Mouse (Mus musculus) kidney, adult 9 months (tissue): Measurements from ENCODE around the gene Cacng2.

Experiments used
- DNase-seq: peaks from one replicate; pipeline ENCODE4 v3.0.0; 2022

The Cacng2 gene

GRCm38 (mm10) chr15:78001400-78001799 is 118.4 kb downstream of the Cacng2 start:
- DNase-seq: no peak

DNA sequence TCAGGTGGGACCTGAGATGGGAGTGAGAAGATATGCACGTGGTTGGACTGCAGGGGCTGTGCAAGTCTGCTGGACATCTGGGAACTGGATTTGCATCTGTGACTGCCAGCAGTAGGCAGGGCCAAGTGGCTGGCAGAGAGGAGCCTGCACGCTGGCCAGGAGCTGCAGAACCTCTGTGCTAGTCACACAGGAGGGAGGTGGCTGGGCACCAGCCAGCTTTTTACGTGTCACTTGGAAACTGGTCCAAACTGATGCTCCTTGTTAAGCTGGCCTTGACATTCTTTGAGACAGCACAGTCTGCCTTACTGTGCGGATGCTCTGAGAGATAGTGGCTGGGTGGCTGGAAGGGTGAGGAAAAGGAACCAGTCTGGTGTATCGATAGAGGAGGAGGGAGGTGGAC is 131.3 kb downstream of the Cacng2 start:
- DNase-seq: no peak

DNA sequence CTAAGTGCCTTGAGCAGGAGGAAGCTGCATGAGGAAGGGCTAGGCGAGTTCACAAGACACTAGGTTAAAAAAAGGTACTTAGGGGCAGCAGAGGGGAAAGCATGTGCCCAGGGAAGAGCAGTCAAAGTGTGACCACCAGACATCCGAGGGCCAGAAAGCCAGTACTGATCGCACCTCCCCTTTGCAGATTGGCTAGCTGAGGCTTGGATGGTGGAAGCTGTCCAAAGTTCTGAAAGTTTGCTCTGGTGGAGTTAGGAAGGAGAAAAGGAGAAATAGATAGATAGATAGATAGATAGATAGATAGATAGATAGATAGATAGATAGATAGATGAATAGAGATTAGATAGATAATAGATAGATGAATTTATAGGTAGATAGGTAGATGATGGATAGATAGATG is 136.4 kb downstream of the Cacng2 start:
- no peak for DNase-seq

DNA sequence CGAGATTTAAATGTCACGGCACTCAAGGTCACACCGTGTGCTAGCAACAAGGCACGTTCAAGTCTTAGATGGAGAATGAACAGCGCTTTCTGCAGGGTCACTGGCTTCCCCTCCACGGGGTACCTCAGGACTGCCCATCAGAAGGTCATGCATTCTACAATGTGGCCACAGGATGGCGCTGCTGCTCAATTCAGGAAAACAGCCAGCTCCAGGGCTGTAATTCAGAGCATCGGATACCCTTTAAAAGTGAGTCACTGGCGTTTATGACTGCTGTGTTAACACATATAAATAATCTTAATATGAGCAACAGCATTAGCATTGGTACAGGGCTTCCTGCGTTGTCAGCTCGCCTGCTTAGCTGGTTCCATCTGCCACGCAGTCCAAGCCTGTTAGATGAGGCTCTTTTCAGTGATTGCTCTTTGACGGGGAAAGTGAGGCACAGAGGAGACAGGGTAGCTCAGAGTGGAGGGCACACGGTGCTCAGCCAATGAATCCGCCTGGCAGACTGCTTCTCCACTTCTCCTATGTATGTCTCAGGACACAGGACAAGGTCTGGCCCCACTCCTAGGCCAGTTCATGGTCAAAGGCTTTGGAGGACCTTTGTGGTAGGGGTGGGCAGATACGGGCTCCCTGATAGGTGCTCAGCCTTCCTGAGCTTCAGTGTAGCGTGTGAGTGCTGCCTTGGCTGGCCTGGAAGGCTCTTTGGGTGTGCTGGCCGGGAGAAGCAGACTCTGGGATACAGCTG is 137.5 kb downstream of the Cacng2 start:
- peak; percentile 38 for DNase-seq

DNA sequence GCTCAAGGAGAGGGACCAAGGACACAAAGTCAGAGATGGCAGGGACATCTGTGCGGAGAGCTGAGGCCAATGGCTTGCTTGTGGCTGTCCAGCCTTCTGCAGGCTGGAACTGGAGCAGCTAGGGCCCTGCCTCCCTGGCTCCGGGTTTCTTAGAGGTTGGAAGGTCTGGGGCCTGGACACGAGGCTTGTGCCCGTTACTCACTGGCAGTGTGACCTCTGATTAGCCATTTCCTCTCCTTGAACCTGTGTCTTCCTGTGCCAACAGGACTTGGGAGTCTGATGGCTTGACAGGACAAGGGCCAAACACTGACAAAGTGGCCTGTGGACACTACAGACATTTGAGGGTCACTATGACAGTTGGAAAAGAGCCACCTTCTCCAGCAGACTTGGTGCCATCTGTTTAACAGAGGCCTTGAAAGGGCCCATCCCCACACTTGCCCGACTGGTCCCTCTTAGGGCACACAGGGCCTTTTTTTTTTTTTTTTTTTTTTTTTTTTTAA is 138.6 kb downstream of the Cacng2 start:
- no peak for DNase-seq

- DNase-seq: no peak
These were observed 140.4 kb downstream of the Cacng2 start for GRCm38 (mm10) chr15:77979427-77979865.

DNA sequence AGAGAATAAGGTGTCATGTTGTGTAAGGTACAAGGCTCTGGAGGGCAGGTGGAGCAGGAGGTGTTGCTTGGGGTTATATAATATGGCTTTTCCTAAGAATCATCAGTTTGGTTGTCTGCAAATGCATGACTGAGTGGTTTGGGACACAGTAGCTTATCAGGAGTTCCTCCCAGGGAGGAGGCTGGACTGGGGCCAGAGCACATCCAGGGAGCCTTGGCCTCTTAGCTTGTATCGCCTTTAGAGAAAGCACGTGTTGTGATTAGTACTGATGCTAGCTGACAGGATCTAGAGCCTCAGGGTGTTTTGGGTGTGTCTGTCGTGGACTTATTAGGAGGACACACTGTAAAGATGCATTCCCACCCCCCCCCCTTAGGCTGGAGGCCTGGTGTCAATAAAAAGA is 142.2 kb downstream of the Cacng2 start:
- no peak for DNase-seq

DNA sequence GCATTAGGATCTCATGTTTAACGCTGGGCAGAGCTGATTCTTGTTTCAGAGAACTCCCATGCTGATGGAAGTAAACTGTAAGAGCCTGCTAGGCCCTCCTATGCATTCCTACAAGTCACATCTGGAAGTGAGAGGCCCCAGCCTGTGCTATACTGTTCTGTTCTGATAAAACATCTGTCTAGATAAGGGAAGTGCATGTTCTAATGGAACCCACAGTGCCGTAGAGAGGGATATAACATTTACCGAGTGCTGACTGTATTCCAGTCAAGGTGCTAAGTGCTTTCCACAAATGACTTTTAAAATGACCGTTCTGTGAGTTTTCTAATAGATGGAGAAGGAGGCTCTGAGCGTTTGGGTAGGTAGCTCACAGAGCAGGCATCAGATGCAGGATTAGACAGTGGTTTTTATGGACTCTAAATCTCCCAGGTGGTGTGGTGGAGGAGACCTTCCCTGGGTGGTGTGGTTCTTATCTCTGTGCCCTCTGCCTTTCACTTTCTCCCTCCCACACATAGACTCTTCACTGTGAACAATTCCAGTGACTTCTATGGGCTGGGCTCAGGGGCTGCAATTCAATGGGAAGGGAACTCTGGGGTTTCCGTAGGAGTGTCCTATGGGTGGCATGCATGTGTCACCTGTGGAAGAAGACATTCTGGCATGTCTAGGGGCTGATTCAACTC is 145.5 kb downstream of the Cacng2 start:
- no peak for DNase-seq

GRCm38 (mm10) chr15:77970470-77971292 is 149.1 kb downstream of the Cacng2 start, which contains the start of gene Eif3d:
Gene Eif3d (minus strand): TSS chr15:77970813.
- peak; percentile 99 for DNase-seq

DNA sequence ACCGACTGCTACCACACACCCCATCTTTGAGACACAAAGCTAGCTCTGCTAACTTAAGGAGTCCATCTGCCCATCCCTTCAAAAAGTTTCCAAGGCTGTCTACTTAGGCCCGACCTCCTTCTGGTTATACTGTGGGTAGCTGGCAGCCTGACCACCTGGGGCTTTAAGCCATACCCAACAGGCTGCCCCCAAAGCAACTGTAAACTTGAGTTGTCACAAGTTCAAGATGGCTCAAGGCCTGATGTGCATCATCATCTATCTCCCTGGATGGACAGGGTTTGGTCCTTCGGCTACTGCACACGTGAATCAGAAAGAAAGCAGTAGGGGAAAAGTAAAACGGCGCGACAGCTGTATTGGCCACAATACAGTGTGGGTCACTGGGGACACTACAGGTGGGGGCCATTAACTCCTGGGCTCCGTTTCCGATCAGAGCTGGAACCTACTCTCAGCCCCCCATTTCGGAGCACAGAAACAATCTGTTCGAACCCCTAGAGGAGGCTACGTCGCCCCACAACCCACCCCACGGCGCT is 149.8 kb downstream of the Cacng2 start:
- no peak for DNase-seq

GRCm38 (mm10) chr15:77965117-77965528 is 154.7 kb downstream of the Cacng2 start:
- DNase-seq: no peak

- DNase-seq: no peak
These were observed 157.4 kb downstream of the Cacng2 start for GRCm38 (mm10) chr15:77962447-77962846.

- no peak for DNase-seq
These were observed 159.1 kb downstream of the Cacng2 start for GRCm38 (mm10) chr15:77960693-77961092.

DNA sequence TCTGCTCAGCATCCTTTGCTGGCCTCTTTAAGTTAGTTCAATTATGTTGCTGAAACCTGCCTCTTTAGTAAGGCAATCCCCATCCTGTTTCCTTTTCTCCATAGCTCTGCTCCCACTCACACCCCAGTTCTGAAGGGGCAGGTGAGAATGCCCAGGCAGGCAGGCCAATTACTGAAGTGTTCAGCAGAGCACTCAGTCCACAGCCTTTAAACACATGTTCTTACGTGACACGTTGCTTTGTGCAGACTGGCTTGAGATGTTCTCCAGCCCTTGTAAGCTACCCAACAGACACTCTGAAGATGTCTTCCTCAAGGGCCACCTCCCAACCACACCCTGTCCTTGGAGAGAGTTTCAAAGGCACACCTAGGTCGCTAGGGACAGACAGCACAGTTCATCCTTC is 161.8 kb downstream of the Cacng2 start:
- DNase-seq: no peak

DNA sequence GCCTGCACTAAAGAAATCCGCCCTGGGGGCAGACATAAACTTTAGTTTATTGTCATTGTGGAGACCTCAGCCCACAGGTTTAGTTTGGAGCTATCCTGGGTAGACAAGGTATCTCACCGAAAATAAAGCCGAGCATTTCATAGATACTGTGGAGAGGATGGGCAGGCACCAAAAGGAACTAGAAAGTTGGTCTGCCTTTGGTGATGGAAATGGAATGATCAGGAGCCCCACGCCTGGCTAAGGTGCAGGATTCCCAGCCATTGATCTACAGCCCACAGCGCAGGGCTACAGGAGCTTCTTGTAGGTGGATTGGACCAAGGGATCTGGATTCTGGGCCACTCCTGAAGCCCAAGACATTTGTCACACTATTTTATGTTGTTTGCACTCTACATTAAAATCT is 162.2 kb downstream of the Cacng2 start:
- DNase-seq: no peak

DNA sequence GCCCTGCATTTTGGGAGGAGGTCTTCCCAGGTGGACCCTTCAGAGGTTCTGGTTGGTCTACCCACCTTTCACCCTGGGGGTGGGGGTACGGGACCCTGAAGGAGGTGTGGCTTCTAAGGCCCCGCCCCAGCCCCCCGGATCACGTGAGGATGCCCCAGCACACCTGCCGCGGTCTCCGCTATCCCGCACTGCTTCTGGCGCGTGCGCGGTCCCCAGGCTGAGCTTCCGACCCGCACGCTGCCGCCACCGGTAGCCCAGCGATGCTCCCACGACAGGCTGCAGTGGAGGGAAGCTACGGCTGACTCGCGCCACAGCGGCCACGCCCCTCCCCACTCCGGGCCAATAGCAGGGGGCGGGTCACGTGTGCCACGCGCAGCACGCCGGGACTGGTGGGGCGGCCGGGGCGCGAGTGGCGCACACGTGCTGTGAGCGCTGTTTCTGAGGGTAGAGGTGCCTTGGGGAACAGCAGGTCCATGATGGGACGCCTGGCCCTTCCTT is 163.4 kb downstream of the Cacng2 start, which contains the start of gene Foxred2:
Foxred2 (minus strand) TSS at position 319 of the 498 bp plus-strand sequence.
- peak; percentile 87 for DNase-seq

DNA sequence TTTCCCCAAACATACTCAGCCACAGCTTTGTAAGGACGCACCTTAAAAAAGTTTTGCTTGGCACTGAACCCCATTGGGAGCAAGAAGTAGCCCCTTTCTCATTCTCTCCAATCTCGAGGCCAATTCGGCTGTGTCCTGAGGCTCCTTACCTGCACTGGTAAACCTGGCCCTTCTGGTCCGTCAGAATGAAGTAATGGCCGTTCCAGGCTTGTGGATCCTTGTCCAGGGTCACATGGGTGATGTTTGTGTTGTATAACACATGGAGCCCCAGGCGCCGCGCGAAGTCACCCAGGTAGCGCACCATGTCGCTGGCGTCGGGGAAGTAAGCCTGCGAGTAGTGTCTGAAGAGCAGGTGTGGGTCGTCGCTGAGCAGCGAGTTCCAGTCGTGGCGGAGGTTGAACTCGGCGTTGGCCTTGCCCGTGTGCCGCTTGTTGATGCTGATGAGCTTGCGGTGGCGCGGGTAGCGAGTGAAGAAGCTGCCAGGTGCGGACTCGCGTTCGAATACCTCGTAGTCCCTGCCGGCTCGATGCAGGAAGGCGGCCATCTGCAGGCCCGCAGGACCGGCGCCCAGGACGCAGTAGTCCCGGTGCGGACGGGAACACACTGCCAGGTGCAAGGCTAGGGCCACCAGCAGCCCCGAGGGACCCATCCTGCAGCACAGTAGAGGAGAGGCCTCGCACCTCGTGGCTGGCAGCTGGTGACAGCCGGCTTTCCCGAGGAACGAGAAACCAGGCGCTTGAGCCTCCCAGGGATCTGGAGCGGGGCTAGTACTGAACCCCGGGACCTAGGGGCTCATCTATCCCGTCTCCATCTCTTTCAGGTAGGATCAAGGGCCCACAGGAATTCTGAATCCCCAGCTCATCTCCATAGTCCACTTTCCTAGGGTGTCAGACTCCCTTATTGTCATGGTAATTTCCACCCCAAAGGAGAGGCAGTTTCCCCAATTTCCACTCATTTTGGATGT is 164.1 kb downstream of the Cacng2 start:
- no peak for DNase-seq

DNA sequence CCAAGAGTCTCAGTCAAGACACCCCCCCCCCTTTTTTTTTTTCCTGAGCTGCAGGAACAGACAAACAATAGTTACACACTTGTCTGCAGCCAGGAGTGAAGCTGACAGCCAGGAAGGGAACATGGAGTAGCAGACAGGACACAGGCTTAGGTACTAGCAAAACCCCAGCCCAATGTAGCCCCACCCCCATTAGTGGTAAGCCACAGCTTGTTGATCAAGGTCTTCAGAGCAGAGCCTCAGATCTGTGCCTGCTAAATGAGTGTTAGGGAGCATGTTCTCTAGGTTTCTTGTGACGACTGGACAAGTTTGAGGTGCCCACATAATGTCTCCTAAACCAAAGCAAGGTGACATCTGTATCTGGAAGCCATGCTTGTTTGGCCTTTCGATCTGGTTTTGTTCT is 165.5 kb downstream of the Cacng2 start:
- DNase-seq: no peak

DNA sequence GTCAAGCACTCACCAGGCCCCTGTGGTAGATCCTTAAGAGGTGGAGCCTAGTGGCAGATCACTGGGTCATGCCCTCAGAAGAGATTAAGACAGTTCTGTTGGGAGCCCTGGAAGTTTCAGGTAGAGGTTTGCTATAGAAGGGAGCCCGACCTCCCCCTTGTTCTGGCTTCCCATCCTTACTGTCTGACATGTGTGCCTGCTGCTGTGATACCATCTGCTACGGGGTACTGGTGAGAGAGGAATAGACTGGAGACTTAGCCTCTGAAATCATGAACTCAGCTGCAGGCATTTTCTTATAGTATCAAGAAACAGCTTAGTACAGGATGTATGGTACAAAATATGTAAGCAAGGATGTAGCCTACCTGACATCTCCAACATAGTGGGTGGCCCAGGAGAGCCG is 166.9 kb downstream of the Cacng2 start:
- no peak for DNase-seq

DNA sequence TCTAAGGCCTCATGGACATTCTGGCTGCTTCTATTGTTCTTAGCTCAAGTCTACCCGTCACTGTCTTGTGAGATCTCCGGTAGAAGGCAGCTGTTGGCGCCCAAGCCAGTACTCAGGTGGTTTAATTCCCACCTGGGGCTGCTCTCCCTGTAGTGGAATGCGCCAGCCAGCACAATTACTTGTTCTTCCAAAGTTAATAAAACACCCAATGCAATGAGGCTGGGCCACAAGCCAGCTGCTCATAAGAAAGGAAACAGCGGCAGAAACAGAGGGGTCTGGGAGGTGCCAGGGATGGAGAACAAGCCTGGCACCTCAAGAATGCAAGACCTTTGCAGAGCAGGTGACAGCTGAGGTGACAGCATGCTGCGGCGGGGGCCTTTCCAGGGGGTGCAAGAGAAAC is 170.8 kb downstream of the Cacng2 start:
- peak; percentile 89 for DNase-seq

DNA sequence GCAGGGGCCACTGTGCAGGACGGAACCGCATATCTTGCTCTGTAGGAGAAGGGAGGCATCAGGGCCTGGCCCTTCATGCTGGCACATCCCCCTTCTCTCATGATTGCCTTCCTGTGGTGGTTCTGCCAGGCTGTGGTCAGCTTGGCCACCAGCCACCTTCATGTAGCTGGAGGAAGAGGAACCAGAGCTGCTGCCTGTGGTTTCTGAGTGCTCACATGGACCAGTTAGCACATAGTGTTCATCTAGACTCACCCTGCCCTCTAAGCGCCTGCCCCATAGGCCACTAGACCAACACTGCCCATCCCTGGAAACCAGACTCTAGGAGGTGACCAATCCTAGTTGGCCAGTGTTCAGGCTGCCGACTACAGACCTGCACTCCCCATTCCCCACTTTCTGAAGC is 174.1 kb downstream of the Cacng2 start:
- DNase-seq: no peak
